Mouse (Mus musculus) intestine, embryonic 16.5 days (tissue): ENCODE data around the gene Pdxp. TPM values are rescaled to one million over a fixed set of nuclear protein-coding genes. Genes with fewer than 3 reads are reported as not detected.
"Not testable (repeated sequence)": the region's sequence is repeated elsewhere in the genome, so short reads cannot be mapped to it uniquely, and the experiment has no call there.

Experiments used
- ATAC-seq: fragments of 200-750 bp; cut with Nextera tagmentation; 2 replicates; pipeline ENCODE4 v1.8.0; 2017; ENCODE audit warnings: moderate TSS enrichment, moderate library complexity
- H3K27ac ChIP-seq: fragments of 300-500 bp; sonication (generic); 2 replicates; pipeline ENCODE4 v1.5.1; 2014; ENCODE audit warnings: mild to moderate bottlenecking, low read length
- H3K27me3 ChIP-seq: fragments of 300-500 bp; sonication (generic); replicated peaks from 2 replicates; pipeline ENCODE4 v1.6.1; 2014; ENCODE audit warnings: low read length, control low read depth, mixed read lengths; ENCODE audit not compliant: control insufficient read depth, insufficient read depth
- H3K36me3 ChIP-seq: fragments of 300-500 bp; sonication (generic); 2 replicates; pipeline ENCODE4 v1.6.1; 2014; ENCODE audit warnings: low read length, control low read depth; ENCODE audit not compliant: control insufficient read depth, insufficient read depth
- H3K4me1 ChIP-seq: fragments of 300-500 bp; sonication (generic); 2 replicates; pipeline ENCODE4 v1.6.1; 2014; ENCODE audit warnings: low read length, control low read depth, mixed read lengths; ENCODE audit not compliant: control insufficient read depth, insufficient read depth
- H3K4me2 ChIP-seq: fragments of 300-500 bp; sonication (generic); 2 replicates; pipeline ENCODE4 v1.6.1; 2014; ENCODE audit warnings: low read depth, low read length, control low read depth
- H3K4me3 ChIP-seq: fragments of 300-500 bp; sonication (generic); 2 replicates; pipeline ENCODE4 v1.5.1; 2014; ENCODE audit warnings: mild to moderate bottlenecking, low read length
- H3K9ac ChIP-seq: fragments of 300-500 bp; sonication (generic); 2 replicates; pipeline ENCODE4 v1.6.1; 2014; ENCODE audit warnings: low read depth, low read length
- H3K9me3 ChIP-seq: fragments of 300-500 bp; sonication (generic); 2 replicates; pipeline ENCODE4 v1.6.1; 2016; ENCODE audit warnings: low read length, control low read depth; ENCODE audit not compliant: control insufficient read depth
- WGBS: fragments of 180-500 bp; shearing (Covaris S2); extraction: QIAGEN DNeasy Blood & Tissue Kit; methylation state at CpG from one replicate; pipeline ENCODE4 v1.1.7; 2014; 5-methylcytosine and 5-hydroxymethylcytosine counted together
- polyA plus RNA-seq: library from polyadenylated mRNA; unstranded; fragments of >200 nt; fragmentation: Nextera tagmentation; extraction: Ambion mirVana; gene quantifications from 2 replicates; pipeline ENCODE4 v1.2.1, GENCODE M21; 2015

Pdxp gene
- polyA plus RNA-seq, 1 experiment from 2014 or later = 2.2 TPM

GRCm38 (mm10) chr15:78876991-78877809 is 36.5 kb upstream of the Pdxp start, which contains the start of gene Gga1:
Gene Gga1, plus strand, starts transcription at chr15:78877190.
- Histone ChIP-seq H3K9me3 (no peaks in the 10 kb centered on the region), H3K4me2 (peak within 1 kb of the TSS; percentile 90), H3K4me1 (peaks cover 31% of the 10 kb centered on the region), H3K4me3 (peak within 1 kb of the TSS; percentile 83), H3K27me3 (no peaks in the 10 kb centered on the region), H3K36me3 (peaks cover 8% of the 10 kb centered on the region; the same call in 1 of the 2 replicates), H3K27ac (peak within 1 kb of the TSS; percentile 99), H3K9ac (peak within 1 kb of the TSS; percentile 90)
- peak; percentile 92 for ATAC-seq
- under 1% methylated on average over 58 of the region's 95 CpGs for WGBS

- Histone ChIP-seq H3K4me3 (peak overlapping the region; percentile 83), H3K9ac (peak overlapping the region; percentile 90), H3K27me3 (no peaks in the 10 kb centered on the region), H3K27ac (peak overlapping the region; percentile 99), H3K4me2 (peak overlapping the region; percentile 90), H3K36me3 (peaks cover 11% of the 10 kb centered on the region), H3K4me1 (peaks cover 29% of the 10 kb centered on the region), H3K9me3 (no peaks in the 10 kb centered on the region)
- 0% methylated on average over 17 of the region's 17 CpGs for WGBS
- no peak for ATAC-seq
Observed at GRCm38 (mm10) chr15:78877810-78878390, 35.8 kb upstream of the Pdxp start.

- peak overlapping the region; percentile 2; the same call in 1 of the 2 replicates for H3K4me3 ChIP-seq
- H3K36me3 ChIP-seq = peaks cover 20% of the 10 kb centered on the region
- H3K27me3 ChIP-seq, ATAC-seq, H3K9me3 ChIP-seq: not testable (repeated sequence)
- peak overlapping the region; percentile 29; the same call in 1 of the 2 replicates for H3K9ac ChIP-seq
- H3K27ac ChIP-seq = peak overlapping the region; percentile 48
- H3K4me2 ChIP-seq = peak overlapping the region; percentile 90
- WGBS = 37% methylated on average over 7 of the region's 7 CpGs
- peaks cover 29% of the 10 kb centered on the region for H3K4me1 ChIP-seq
Observed at GRCm38 (mm10) chr15:78878792-78879516, 34.8 kb upstream of the Pdxp start.

- H3K4me1 ChIP-seq = peaks cover 22% of the 10 kb centered on the region
- WGBS = 90% methylated on average over 8 of the region's 8 CpGs
- H3K27ac ChIP-seq = no peak overlapping the region
- ATAC-seq = no peak
- H3K27me3 ChIP-seq = no peaks in the 10 kb centered on the region
- no peak overlapping the region for H3K9ac ChIP-seq
- peaks cover 25% of the 10 kb centered on the region for H3K36me3 ChIP-seq
- no peak overlapping the region for H3K4me2 ChIP-seq
- H3K4me3 ChIP-seq = no peak overlapping the region
- H3K9me3 ChIP-seq = no peaks in the 10 kb centered on the region
Observed at GRCm38 (mm10) chr15:78880432-78880831, 33.3 kb upstream of the Pdxp start.

- no peak for ATAC-seq
- H3K36me3 ChIP-seq = peaks cover 34% of the 10 kb centered on the region
- H3K9me3 ChIP-seq = no peaks in the 10 kb centered on the region
- H3K27me3 ChIP-seq = no peaks in the 10 kb centered on the region
- H3K4me3 ChIP-seq = no peak overlapping the region
- H3K4me2 ChIP-seq = no peak overlapping the region
- peaks cover 17% of the 10 kb centered on the region for H3K4me1 ChIP-seq
- H3K9ac ChIP-seq = no peak overlapping the region
- WGBS = 83% methylated on average over 3 of the region's 3 CpGs
- no peak overlapping the region for H3K27ac ChIP-seq
Observed at GRCm38 (mm10) chr15:78881828-78882227, 31.9 kb upstream of the Pdxp start.

- Histone ChIP-seq H3K4me3 (no peak overlapping the region), H3K4me2 (no peak overlapping the region), H3K27ac (no peak overlapping the region), H3K9ac (0 out of 2 replicates have a peak overlapping the region, but pooled peaks have one; percentile 32), H3K36me3 (peaks cover 34% of the 10 kb centered on the region), H3K4me1 (peaks cover 34% of the 10 kb centered on the region), H3K9me3 (no peaks in the 10 kb centered on the region), H3K27me3 (no peaks in the 10 kb centered on the region)
- WGBS = 26% methylated on average over 13 of the region's 13 CpGs
- peak; percentile 45; the same call in 1 of the 2 replicates for ATAC-seq
Observed at GRCm38 (mm10) chr15:78889401-78889853, 24.3 kb upstream of the Pdxp start.

- Histone ChIP-seq H3K27ac (no peak overlapping the region), H3K4me1 (peaks cover 55% of the 10 kb centered on the region), H3K4me3 (no peak overlapping the region), H3K9me3 (no peaks in the 10 kb centered on the region), H3K27me3 (no peaks in the 10 kb centered on the region), H3K9ac (0 out of 2 replicates have a peak overlapping the region, but pooled peaks have one; percentile 6), H3K4me2 (no peak overlapping the region), H3K36me3 (peaks cover 19% of the 10 kb centered on the region; the same call in 1 of the 2 replicates)
- ATAC-seq = no peak
- WGBS = 30% methylated on average over 7 of the region's 7 CpGs
Observed at GRCm38 (mm10) chr15:78892440-78892839, 21.3 kb upstream of the Pdxp start.

- Histone ChIP-seq H3K9me3 (no peaks in the 10 kb centered on the region), H3K36me3 (peaks cover 18% of the 10 kb centered on the region; the same call in 1 of the 2 replicates), H3K4me2 (no peak overlapping the region), H3K27ac (peak overlapping the region; percentile 52), H3K4me1 (peaks cover 61% of the 10 kb centered on the region), H3K9ac (peak overlapping the region; percentile 3; the same call in 1 of the 2 replicates), H3K4me3 (no peak overlapping the region), H3K27me3 (no peaks in the 10 kb centered on the region)
- 75% methylated on average over 13 of the region's 13 CpGs for WGBS
- no peak for ATAC-seq
Observed at GRCm38 (mm10) chr15:78894726-78895125, 19.0 kb upstream of the Pdxp start.

GRCm38 (mm10) chr15:78895741-78896140 is 18.0 kb upstream of the Pdxp start:
- H3K4me2 ChIP-seq = no peak overlapping the region
- no peak for ATAC-seq
- peaks cover 63% of the 10 kb centered on the region for H3K4me1 ChIP-seq
- H3K9ac ChIP-seq = no peak overlapping the region; the same call in 1 of the 2 replicates
- WGBS = 76% methylated on average over 2 of the region's 2 CpGs
- H3K27me3 ChIP-seq = no peaks in the 10 kb centered on the region
- H3K36me3 ChIP-seq = peaks cover 15% of the 10 kb centered on the region; the same call in 1 of the 2 replicates
- no peak overlapping the region for H3K4me3 ChIP-seq
- H3K9me3 ChIP-seq = no peaks in the 10 kb centered on the region
- peak overlapping the region; percentile 36; the same call in 1 of the 2 replicates for H3K27ac ChIP-seq
